Mouse (Mus musculus) liver, embryonic 11.5 days (tissue): Measurements from ENCODE around the gene Trim67. TPM values are rescaled to one million over a fixed set of nuclear protein-coding genes. Genes with fewer than 3 reads are reported as not detected.
"Not testable (repeated sequence)": the region's sequence is repeated elsewhere in the genome, so short reads cannot be mapped to it uniquely, and the experiment has no call there.

ENCODE experiments used
- ATAC-seq: fragments of 200-750 bp; cut with Nextera tagmentation; replicated peaks from 2 replicates; pipeline ENCODE4 v1.8.0; 2017; ENCODE audit warnings: moderate number of reproducible peaks, mild to moderate bottlenecking, moderate TSS enrichment, moderate library complexity; ENCODE audit not compliant: low FRiP score
- DNase-seq: peaks from one replicate; pipeline ENCODE4 v3.0.0-alpha.2; 2017; ENCODE audit warnings: low spot score
- H3K27ac ChIP-seq: fragments of 300-500 bp; sonication (generic); 2 replicates; pipeline ENCODE4 v1.5.1; 2014; ENCODE audit warnings: mild to moderate bottlenecking, low read depth, low read length, control low read depth
- H3K27me3 ChIP-seq: fragments of 300-500 bp; sonication (generic); replicated peaks from 2 replicates; pipeline ENCODE4 v1.6.1; 2014; ENCODE audit warnings: low read length, mixed read lengths; ENCODE audit not compliant: control insufficient read depth, insufficient read depth
- H3K36me3 ChIP-seq: fragments of 300-500 bp; sonication (generic); 2 replicates; pipeline ENCODE4 v1.6.1; 2014; ENCODE audit warnings: mild to moderate bottlenecking, low read length, moderate library complexity, mixed read lengths; ENCODE audit not compliant: control insufficient read depth, insufficient read depth
- H3K4me1 ChIP-seq: fragments of 300-500 bp; sonication (generic); replicated peaks from 2 replicates; pipeline ENCODE4 v1.6.1; 2014; ENCODE audit warnings: low read length, mixed read lengths; ENCODE audit not compliant: control insufficient read depth, insufficient read depth
- H3K4me2 ChIP-seq: fragments of 300-500 bp; sonication (generic); 2 replicates; pipeline ENCODE4 v1.6.1; 2014; ENCODE audit warnings: mild to moderate bottlenecking, control low read depth, moderate library complexity
- H3K4me3 ChIP-seq: fragments of 300-500 bp; sonication (generic); 2 replicates; pipeline ENCODE4 v1.5.1; 2014; ENCODE audit warnings: low read depth, low read length, control low read depth
- H3K9ac ChIP-seq: fragments of 300-500 bp; sonication (generic); 2 replicates; pipeline ENCODE4 v1.6.1; 2014; ENCODE audit warnings: low read depth, low read length, control low read depth
- H3K9me3 ChIP-seq: fragments of 300-500 bp; sonication (generic); 2 replicates; pipeline ENCODE4 v1.6.1; 2016; ENCODE audit warnings: low read length, inconsistent platforms, mixed read lengths; ENCODE audit not compliant: control insufficient read depth
- whole genome bisulfite sequencing: fragments of 180-500 bp; shearing (Covaris S2); extraction: QIAGEN DNeasy Blood & Tissue Kit; methylation state at CpG from one replicate; pipeline ENCODE4 v1.1.7; 2014; 5-methylcytosine and 5-hydroxymethylcytosine counted together
- polyA plus RNA-seq: library from polyadenylated mRNA; unstranded; fragments of >200 nt; fragmentation: Nextera tagmentation; extraction: Ambion mirVana; gene quantifications from 2 replicates; pipeline ENCODE4 v1.2.1, GENCODE M21; 2014

Gene Trim67
- polyA plus RNA-seq, 1 experiment from 2014 or later = 0.05 TPM

DNA sequence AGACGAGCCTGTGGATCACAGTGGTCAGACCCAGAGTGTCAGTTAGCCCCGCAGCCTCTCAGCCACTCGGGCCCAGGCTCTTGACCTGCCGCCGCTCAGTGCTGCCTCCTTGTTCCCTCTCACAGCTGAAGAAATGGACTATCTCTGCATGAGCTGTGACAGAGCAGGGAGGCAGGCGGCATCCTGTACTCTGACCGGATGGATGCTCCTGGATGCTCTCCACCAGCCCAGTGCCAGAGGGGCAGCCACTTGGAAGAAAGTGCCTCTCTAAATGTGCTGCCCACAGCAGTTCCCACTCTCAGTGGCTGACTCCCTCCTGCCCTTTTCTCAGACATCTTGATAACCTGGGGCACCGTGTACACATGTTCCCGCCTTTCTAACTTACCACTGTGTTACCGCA is 48.9 kb downstream of the Trim67 start:
- Histone ChIP-seq H3K4me3 (no peak overlapping the region), H3K36me3 (peaks cover 24% of the 10 kb centered on the region), H3K9me3 (no peaks in the 10 kb centered on the region), H3K9ac (no peak overlapping the region), H3K4me2 (no peak overlapping the region), H3K27ac (no peak overlapping the region), H3K4me1 (no peaks in the 10 kb centered on the region; the same call in 1 of the 2 replicates), H3K27me3 (no peaks in the 10 kb centered on the region)
- no peak for DNase-seq
- WGBS = 86% methylated on average over 10 of the region's 10 CpGs
- no peak for ATAC-seq

- not testable (repeated sequence) for H3K4me1 ChIP-seq, H3K27me3 ChIP-seq, H3K9ac ChIP-seq, H3K9me3 ChIP-seq, H3K4me2 ChIP-seq, ATAC-seq, H3K4me3 ChIP-seq, H3K27ac ChIP-seq, DNase-seq
- H3K36me3 ChIP-seq = peaks cover 24% of the 10 kb centered on the region
- 78% methylated on average over 1 of the region's 1 CpGs for WGBS
Observed at GRCm38 (mm10) chr8:124842929-124843328, 50.0 kb downstream of the Trim67 start.

- 67% methylated on average over 3 of the region's 3 CpGs for WGBS
- ATAC-seq (no peak), DNase-seq (no peak)
- Histone ChIP-seq H3K27ac (no peak overlapping the region), H3K27me3 (no peaks in the 10 kb centered on the region), H3K4me1 (no peaks in the 10 kb centered on the region; the same call in 1 of the 2 replicates), H3K36me3 (peaks cover 9% of the 10 kb centered on the region), H3K9ac (no peak overlapping the region), H3K9me3 (no peaks in the 10 kb centered on the region), H3K4me2 (no peak overlapping the region), H3K4me3 (no peak overlapping the region)
Observed at GRCm38 (mm10) chr8:124845131-124845530, 52.2 kb downstream of the Trim67 start.

GRCm38 (mm10) chr8:124845573-124845972 is 52.7 kb downstream of the Trim67 start:
- H3K27ac ChIP-seq = no peak overlapping the region

GRCm38 (mm10) chr8:124853511-124853910 is 60.6 kb downstream of the Trim67 start:
- peaks cover 2% of the 10 kb centered on the region; the same call in 1 of the 2 replicates for H3K9me3 ChIP-seq
- WGBS = 89% methylated on average over 1 of the region's 1 CpGs
- no peaks in the 10 kb centered on the region for H3K4me1 ChIP-seq
- H3K9ac ChIP-seq = no peak overlapping the region
- H3K4me2 ChIP-seq = no peak overlapping the region
- H3K4me3 ChIP-seq = no peak overlapping the region
- DNase-seq (no peak), ATAC-seq (no peak)
- H3K27ac ChIP-seq = no peak overlapping the region
- no peaks in the 10 kb centered on the region for H3K27me3 ChIP-seq
- H3K36me3 ChIP-seq = peaks cover 46% of the 10 kb centered on the region

More at GRCm38 (mm10) chr8:124845573-124845972, 52.7 kb downstream of the Trim67 start:
- Histone ChIP-seq H3K4me1 (no peaks in the 10 kb centered on the region; the same call in 1 of the 2 replicates), H3K27me3 (no peaks in the 10 kb centered on the region), H3K9ac (no peak overlapping the region), H3K36me3 (peaks cover 8% of the 10 kb centered on the region; the same call in 1 of the 2 replicates), H3K4me2 (no peak overlapping the region), H3K9me3 (no peaks in the 10 kb centered on the region), H3K4me3 (no peak overlapping the region)
- ATAC-seq (no peak), DNase-seq (no peak)
- WGBS = 78% methylated on average over 5 of the region's 5 CpGs

GRCm38 (mm10) chr8:124859466-124859865 is 66.6 kb downstream of the Trim67 start:
- ATAC-seq (no peak), DNase-seq (no peak)
- no peaks in the 10 kb centered on the region for H3K27me3 ChIP-seq
- no peaks in the 10 kb centered on the region for H3K9me3 ChIP-seq
- H3K4me1 ChIP-seq = peaks cover 12% of the 10 kb centered on the region
- H3K9ac ChIP-seq = no peak overlapping the region
- peaks cover 51% of the 10 kb centered on the region for H3K36me3 ChIP-seq
- no peak overlapping the region for H3K27ac ChIP-seq
- H3K4me3 ChIP-seq = no peak overlapping the region
- H3K4me2 ChIP-seq = no peak overlapping the region

- no peak for DNase-seq
- ATAC-seq = no peak
- peaks cover 44% of the 10 kb centered on the region for H3K36me3 ChIP-seq
- H3K9me3 ChIP-seq = no peaks in the 10 kb centered on the region
- 83% methylated on average over 3 of the region's 3 CpGs for WGBS
- H3K4me1 ChIP-seq = peaks cover 16% of the 10 kb centered on the region
- H3K9ac ChIP-seq = no peak overlapping the region
- no peak overlapping the region for H3K4me2 ChIP-seq
- H3K4me3 ChIP-seq = no peak overlapping the region
- no peak overlapping the region for H3K27ac ChIP-seq
- no peaks in the 10 kb centered on the region for H3K27me3 ChIP-seq
Observed at GRCm38 (mm10) chr8:124860188-124860587, 67.3 kb downstream of the Trim67 start.

DNA sequence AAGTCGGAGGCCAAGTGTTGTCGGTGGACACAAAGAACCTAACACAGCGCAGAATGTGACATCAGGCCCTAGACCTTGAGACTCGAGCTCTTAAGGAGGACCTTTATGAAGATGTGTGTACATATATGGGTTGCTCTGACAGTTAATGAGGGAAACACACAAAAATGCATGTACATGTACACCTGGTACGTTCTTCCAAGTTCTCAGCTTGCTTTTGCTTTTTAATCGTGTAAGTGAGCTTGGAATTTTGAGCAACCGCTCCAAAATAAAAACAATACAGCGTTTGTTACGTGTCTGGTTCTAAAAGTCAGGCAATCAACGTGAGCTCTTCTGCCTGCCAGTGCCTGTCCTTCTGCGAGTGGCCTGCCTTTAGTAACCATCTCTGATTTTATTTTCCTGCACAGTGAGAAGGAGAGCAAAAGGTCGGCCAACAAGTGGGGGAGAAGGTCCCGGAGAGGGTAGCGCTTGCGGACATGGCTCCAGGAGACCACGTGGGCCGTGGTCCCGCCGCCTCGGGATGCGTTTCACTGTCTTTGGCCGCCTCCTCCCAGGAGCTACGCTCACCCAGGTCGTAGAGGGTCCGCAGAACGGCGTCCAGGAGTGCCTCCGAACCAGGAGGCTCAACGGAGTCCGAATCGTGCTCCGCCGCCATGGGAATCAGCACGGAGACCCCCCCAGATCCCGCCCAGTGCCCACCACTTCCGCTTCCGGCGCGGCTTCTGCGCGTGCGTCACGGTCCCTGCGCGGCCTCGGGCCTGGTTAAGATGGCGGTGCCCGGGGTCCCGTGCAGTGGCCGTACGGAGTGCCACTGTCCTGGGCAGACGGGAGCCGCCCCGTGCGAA is 69.7 kb downstream of the Trim67 start, which contains the start of the genes Gnpat and 2810004N23Rik:
TSS of gene Gnpat (plus strand) at position 713 of the 842 bp plus-strand sequence.
TSS of gene 2810004N23Rik (minus strand) at position 800 of the 842 bp plus-strand sequence.
- WGBS = 2% methylated on average over 53 of the region's 55 CpGs
- peak within 1 kb of the TSS; percentile 87 for H3K4me2 ChIP-seq
- H3K36me3 ChIP-seq = peaks cover 23% of the 10 kb centered on the region
- no peaks in the 10 kb centered on the region for H3K9me3 ChIP-seq
- no peaks in the 10 kb centered on the region for H3K27me3 ChIP-seq
- H3K27ac ChIP-seq = peak within 1 kb of the TSS; percentile 86
- DNase-seq = peak; percentile 96
- peak; percentile 94 for ATAC-seq
- H3K4me3 ChIP-seq = peak within 1 kb of the TSS; percentile 69
- peak within 1 kb of the TSS; percentile 89 for H3K9ac ChIP-seq
- H3K4me1 ChIP-seq = peaks cover 33% of the 10 kb centered on the region
